12 mouse cellular contexts compared by ENCODE assay signal in genomic region chr6:120911213-120912007, GRCm38 (mm10). TPM values are rescaled to one million over a fixed set of nuclear protein-coding genes. Genes with fewer than 3 reads are reported as not detected.
DNase-seq lines count a peak whose midpoint lies in the region; ATAC-seq lines count a peak whose summit lies in the region.
"Had no signal": no experiment of that assay in that cellular context is flagged by ENCODE, and none has a peak within 500 bp of the region (broad histone marks: within the 10 kb centered on the region; RNA-seq: fewer than 3 reads in every experiment).

No protein-coding gene starts in this region.

- 0 out of 2 replicates have a peak, but pooled peaks cover 6% of the 10 kb centered on the region for H3K27me3 ChIP-seq in kidney, embryonic 15.5 days
- no peaks in the 10 kb centered on the region for H3K27me3 ChIP-seq in liver, embryonic 12.5 days (replicated peaks)
- H3K27me3 ChIP-seq in forebrain, embryonic 14.5 days (replicated peaks; ENCODE audit: control insufficient read depth, insufficient read depth, low read length) = no peaks in the 10 kb centered on the region
- H3K27me3 ChIP-seq in forebrain, embryonic 13.5 days = peaks cover 11% of the 10 kb centered on the region
- H3K27me3 ChIP-seq: megakaryocyte, embryonic 14.5 days; Patski had no signal

- H3K9ac ChIP-seq in kidney, embryonic 15.5 days = no peak overlapping the region
- no peak overlapping the region for H3K9ac ChIP-seq in liver, embryonic 12.5 days
- H3K9ac ChIP-seq in forebrain, embryonic 14.5 days (ENCODE audit: low read length) = no peak overlapping the region
- no peak overlapping the region for H3K9ac ChIP-seq in forebrain, embryonic 13.5 days
- H3K9ac ChIP-seq: heart, embryonic 13.5 days; neural tube, embryonic 13.5 days had no signal

- WGBS in kidney, embryonic 15.5 days = 68% methylated on average over 13 of the region's 13 CpGs
- 57% methylated on average over 13 of the region's 13 CpGs for WGBS in liver, embryonic 12.5 days (ENCODE audit: insufficient replicate concordance)
- 43% methylated on average over 12 of the region's 13 CpGs for WGBS in macrophage (ENCODE audit: missing documents)
- 79% methylated on average over 13 of the region's 13 CpGs for WGBS in forebrain, embryonic 14.5 days
- 84% methylated on average over 13 of the region's 13 CpGs for WGBS in forebrain, embryonic 13.5 days

- peaks cover 25% of the 10 kb centered on the region for H3K4me1 ChIP-seq in kidney, embryonic 15.5 days
- H3K4me1 ChIP-seq in liver, embryonic 12.5 days = peaks cover 66% of the 10 kb centered on the region
- H3K4me1 ChIP-seq in forebrain, embryonic 14.5 days (ENCODE audit: control insufficient read depth, insufficient read depth, low read length) = no peaks in the 10 kb centered on the region
- peaks cover 9% of the 10 kb centered on the region for H3K4me1 ChIP-seq in forebrain, embryonic 13.5 days

- no peaks in the 10 kb centered on the region for H3K36me3 ChIP-seq in kidney, embryonic 15.5 days
- H3K36me3 ChIP-seq in liver, embryonic 12.5 days = peaks cover 13% of the 10 kb centered on the region; the same call in 1 of the 2 replicates
- no peaks in the 10 kb centered on the region for H3K36me3 ChIP-seq in macrophage (ENCODE audit: inconsistent target)
- H3K36me3 ChIP-seq in forebrain, embryonic 14.5 days (ENCODE audit: control insufficient read depth, insufficient read depth, low read length) = no peaks in the 10 kb centered on the region
- no peaks in the 10 kb centered on the region for H3K36me3 ChIP-seq in forebrain, embryonic 13.5 days (ENCODE audit: poor library complexity, severe bottlenecking)
- H3K36me3 ChIP-seq: heart, embryonic 13.5 days; neural tube, embryonic 13.5 days had no signal

- no peak for ATAC-seq in kidney, embryonic 15.5 days (replicated peaks; ENCODE audit: low FRiP score)
- ATAC-seq in liver, embryonic 12.5 days = no peak
- ATAC-seq in forebrain, embryonic 14.5 days = no peak
- no peak for ATAC-seq in forebrain, embryonic 13.5 days
- ATAC-seq: Patski had no signal

- DNase-seq in kidney, adult 18-20 months = peak; percentile 46
- DNase-seq in adipocyte (ENCODE audit: low spot score) = peak; percentile 48
- no peak for DNase-seq in forebrain, embryonic 14.5 days (ENCODE audit: low spot score)
- DNase-seq in urinary bladder, postnatal 4 days (ENCODE audit: low spot score in 2 of 2) = no peak

- no peak overlapping the region for H3K27ac ChIP-seq in kidney, embryonic 15.5 days
- H3K27ac ChIP-seq in liver, embryonic 12.5 days = peak overlapping the region; percentile 86
- peak overlapping the region; percentile 93 for H3K27ac ChIP-seq in macrophage
- no peak overlapping the region for H3K27ac ChIP-seq in forebrain, embryonic 14.5 days (ENCODE audit: low read depth, low read length)
- H3K27ac ChIP-seq in forebrain, embryonic 13.5 days = no peak overlapping the region
- H3K27ac ChIP-seq: heart, embryonic 13.5 days; neural tube, embryonic 13.5 days had no signal

- H3K9me3 ChIP-seq in kidney, embryonic 15.5 days (replicated peaks) = no peaks in the 10 kb centered on the region
- H3K9me3 ChIP-seq in liver, embryonic 12.5 days (replicated peaks) = no peaks in the 10 kb centered on the region
- no peaks in the 10 kb centered on the region for H3K9me3 ChIP-seq in forebrain, embryonic 14.5 days (replicated peaks; ENCODE audit: control insufficient read depth, low read length)
- no peaks in the 10 kb centered on the region for H3K9me3 ChIP-seq in forebrain, embryonic 13.5 days (replicated peaks)
- H3K9me3 ChIP-seq: heart, embryonic 13.5 days; megakaryocyte, embryonic 14.5 days; neural tube, embryonic 13.5 days had no signal

- no peak overlapping the region for H3K4me3 ChIP-seq in kidney, embryonic 15.5 days (replicated peaks)
- no peak overlapping the region for H3K4me3 ChIP-seq in liver, embryonic 12.5 days
- no peak overlapping the region for H3K4me3 ChIP-seq in macrophage (ENCODE audit: inconsistent target)
- no peak overlapping the region for H3K4me3 ChIP-seq in forebrain, embryonic 14.5 days (ENCODE audit: low read depth, low read length)
- no peak overlapping the region for H3K4me3 ChIP-seq in forebrain, embryonic 13.5 days
- H3K4me3 ChIP-seq: heart, embryonic 13.5 days; megakaryocyte, embryonic 14.5 days; neural tube, embryonic 13.5 days had no signal

- no peak overlapping the region for H3K4me2 ChIP-seq in kidney, embryonic 15.5 days
- H3K4me2 ChIP-seq in liver, embryonic 12.5 days = peak overlapping the region; percentile 9; the same call in 1 of the 2 replicates
- H3K4me2 ChIP-seq in forebrain, embryonic 14.5 days (ENCODE audit: low read length) = no peak overlapping the region
- H3K4me2 ChIP-seq in forebrain, embryonic 13.5 days = no peak overlapping the region
- H3K4me2 ChIP-seq: heart, embryonic 13.5 days; neural tube, embryonic 13.5 days had no signal

- peaks cover 94% of the 10 kb centered on the region for H3K79me2 ChIP-seq in macrophage (ENCODE audit: inconsistent target)

RNA-seq across cellular contexts. Expression of gene Bid, which starts 5.2 kb away (rescaled TPM):
- 22.2 and 23.8 TPM in 2 replicates for polyA plus RNA-seq in kidney, embryonic 15.5 days (2015; fragmentation: Nextera tagmentation; extraction: Ambion mirVana)
- 32.4 and 32.9 TPM in 2 replicates for polyA plus RNA-seq in liver, embryonic 12.5 days (2016; fragmentation: Nextera tagmentation; extraction: Ambion mirVana)
- total RNA-seq in macrophage (2018; cell fraction: chromatin; rRNA removed) = 10 to 100 TPM; 21.4 to 95.1 (median 52.9) TPM
- total RNA-seq in macrophage (2018; cell fraction: cytosol; rRNA removed) = 10 to 100 TPM; 25.4 to 71.0 (median 45.4) TPM
- 10 to 100 TPM; 23.3 to 93.1 (median 48.3) TPM for total RNA-seq in macrophage (2018; cell fraction: nucleus; rRNA removed)
- polyA plus RNA-seq in macrophage (2018) = 28.7 to 54.6 TPM (median 46.3 TPM) in 3 replicates
- 28.9 and 29.5 TPM in 2 replicates for polyA plus RNA-seq in forebrain, embryonic 14.5 days (2014; fragmentation: Nextera tagmentation; extraction: Ambion mirVana)
- 16.9 and 21.2 TPM in 2 replicates for polyA plus RNA-seq in forebrain, embryonic 13.5 days (2015; fragmentation: Nextera tagmentation; extraction: Ambion mirVana)

Comparison
In these comparisons a context has a peak if more than half of its experiments do, and no peak if none do; other contexts are left out.
1. DNase-seq: peak in kidney, adult 18-20 months (single experiment) and adipocyte (single experiment); none in forebrain, embryonic 14.5 days (single experiment) and urinary bladder, postnatal 4 days (0 of 2).
2. H3K27ac ChIP-seq: peak in liver, embryonic 12.5 days (single experiment) and macrophage (single experiment); none in kidney, embryonic 15.5 days (single experiment), forebrain, embryonic 14.5 days (single experiment) and forebrain, embryonic 13.5 days (single experiment).